Mouse (Mus musculus): ENCODE data around the gene Clic1.

DNA sequence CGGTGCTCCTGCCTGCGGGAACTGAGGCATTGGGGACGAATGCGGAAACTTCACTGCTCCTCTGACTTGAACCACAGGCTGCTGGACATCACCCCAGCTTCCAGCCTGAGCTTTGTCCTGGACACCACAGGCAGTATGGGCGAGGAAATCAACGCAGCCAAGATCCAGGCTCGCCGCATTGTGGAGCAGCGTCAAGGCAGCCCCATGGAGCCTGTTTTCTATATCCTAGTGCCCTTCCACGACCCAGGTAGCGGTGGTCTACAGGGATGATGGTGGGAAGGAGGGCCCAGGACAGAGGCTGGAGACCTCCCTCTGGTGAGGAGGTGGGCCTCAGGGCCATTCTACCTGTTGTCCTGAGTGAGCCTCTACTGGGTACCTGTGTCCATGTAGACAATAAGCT lies 29.9 kb upstream of the Clic1 start:
- TF ChIP-seq POLR2A (IDR thresholded peaks at IDR 0.05; ENCODE audit: insufficient read depth, low read length) (no peak), CTCF (IDR thresholded peaks at IDR 0.05; ENCODE audit: low read depth, low read length) (no peak)

Measured in ES-Bruce4 (cell line).